Mouse (Mus musculus) liver, embryonic 14.5 days (tissue): ENCODE measurements around the gene Stxbp3. TPM values are rescaled to one million over a fixed set of nuclear protein-coding genes. Genes with fewer than 3 reads are reported as not detected.
A peak's percentile ranks its signal among the peaks of the same experiment; 100 is the strongest.

Experiments used
- ATAC-seq: fragments of 200-750 bp; cut with Nextera tagmentation; 2 replicates; pipeline ENCODE4 v1.8.0; 2017; ENCODE audit warnings: moderate number of reproducible peaks, mild to moderate bottlenecking, moderate library complexity; ENCODE audit not compliant: insufficient read depth
- DNase-seq, 3 experiments: peaks; one replicate each; pipeline ENCODE4 v3.0.0-alpha.2; 2012 to 2013; ENCODE audit warnings: low read depth in 3 of 3, low spot score in 3 of 3
- H3K27ac ChIP-seq: fragments of 300-500 bp; sonication (generic); 2 replicates; pipeline ENCODE4 v1.5.1; 2014; ENCODE audit warnings: moderate library complexity, mild to moderate bottlenecking, control low read depth, inconsistent platforms
- H3K27me3 ChIP-seq: fragments of 300-500 bp; sonication (generic); 2 replicates; pipeline ENCODE4 v1.6.1; 2014; ENCODE audit warnings: mild to moderate bottlenecking, low read length, moderate library complexity; ENCODE audit not compliant: control insufficient read depth, insufficient read depth
- H3K36me3 ChIP-seq: fragments of 300-500 bp; sonication (generic); replicated peaks from 2 replicates; pipeline ENCODE4 v1.6.1; 2014; ENCODE audit warnings: low read depth; ENCODE audit not compliant: control insufficient read depth, insufficient read depth
- H3K4me1 ChIP-seq, 2 experiments: fragments of 200-500 bp in 1 of 2; fragments of 300-500 bp in 1 of 2; sonication (generic) in 1 of 2; replicated peaks; 2 replicates each; pipeline ENCODE4 v1.6.1; 2012 to 2014; ENCODE audit warnings: antibody characterized with exemption in 1 of 2, inconsistent platforms in 1 of 2, low read length in 1 of 2; ENCODE audit not compliant: control insufficient read depth in 2 of 2, insufficient read depth in 2 of 2
- H3K4me2 ChIP-seq: fragments of 300-500 bp; sonication (generic); 2 replicates; pipeline ENCODE4 v1.6.1; 2014; ENCODE audit warnings: low read depth, mild to moderate bottlenecking, control low read depth, moderate library complexity
- H3K4me3 ChIP-seq, 2 experiments: fragments of 200-500 bp in 1 of 2; fragments of 300-500 bp in 1 of 2; sonication (generic) in 1 of 2; 2 replicates each; pipeline ENCODE4 v1.5.1; 2012 to 2014; ENCODE audit warnings: low read depth in 2 of 2, low read length in 2 of 2, mild to moderate bottlenecking in 2 of 2, control low read depth in 1 of 2, inconsistent platforms in 1 of 2, moderate library complexity in 1 of 2; ENCODE audit not compliant: insufficient read depth in 1 of 2
- H3K9ac ChIP-seq: fragments of 300-500 bp; sonication (generic); replicated peaks from 2 replicates; pipeline ENCODE4 v1.6.1; 2014; ENCODE audit warnings: mild to moderate bottlenecking, control low read depth, moderate library complexity
- H3K9me3 ChIP-seq: fragments of 300-500 bp; sonication (generic); 2 replicates; pipeline ENCODE4 v1.6.1; 2016; ENCODE audit warnings: low read length, mixed read lengths; ENCODE audit not compliant: control insufficient read depth
- CTCF ChIP-seq: IDR thresholded peaks from 2 replicates; pipeline ENCODE4 v1.5.1; 2016; ENCODE audit warnings: antibody characterized with exemption, low read depth, control low read depth
- EP300 ChIP-seq: IDR thresholded peaks from 2 replicates; pipeline ENCODE4 v1.6.1; 2016; ENCODE audit warnings: antibody characterized with exemption, low read depth
- WGBS: fragments of 180-500 bp; shearing (Covaris S2); extraction: QIAGEN DNeasy Blood & Tissue Kit; methylation state at CpG from one replicate; pipeline ENCODE4 v1.1.7; 2014; ENCODE audit not compliant: insufficient replicate concordance; 5-methylcytosine and 5-hydroxymethylcytosine counted together
- polyA plus RNA-seq, 2 experiments: library from polyadenylated mRNA; depleted of rRNA in 1 of 2; stranded (reverse) in 1 of 2; unstranded in 1 of 2; fragments of >200 nt; fragmentation: Nextera tagmentation in 1 of 2; extraction: Ambion mirVana in 1 of 2; gene quantifications; 2 replicates each; pipeline versions ENCODE4 v1.2.1 to v1.2.3; 2012 to 2014

The Stxbp3 gene
- polyA plus RNA-seq, 2 experiments, result 11.6 to 16.5 TPM

DNA sequence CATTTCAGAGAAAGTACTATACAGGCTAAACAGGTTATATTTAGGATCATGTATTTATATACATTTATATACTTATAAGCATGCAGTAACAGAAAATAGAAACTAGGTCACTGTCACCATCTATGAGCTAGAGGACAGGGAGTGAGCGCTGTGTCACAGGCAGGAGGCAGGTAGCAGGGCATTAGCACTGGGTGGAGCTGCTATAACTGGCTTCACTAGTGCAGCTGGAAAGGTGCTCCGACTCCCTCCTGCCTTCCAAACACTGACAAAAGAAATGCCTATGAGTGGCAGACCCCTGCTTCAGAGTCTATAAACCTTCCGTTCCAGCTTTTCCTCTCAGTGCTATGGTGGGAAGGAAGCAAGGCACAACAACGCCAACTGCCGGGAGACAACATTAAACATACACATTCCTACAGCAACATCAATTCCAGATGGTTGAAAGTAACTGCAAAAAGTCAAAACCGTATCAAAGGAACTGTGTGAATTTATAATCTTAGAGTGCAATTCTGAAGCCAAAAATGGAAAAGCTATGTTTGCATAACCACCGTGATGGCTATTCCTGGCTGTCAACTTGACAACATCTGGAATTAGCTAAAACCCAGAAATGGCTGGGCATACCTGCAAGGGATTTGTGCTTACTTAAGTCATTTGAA, 49.1 kb downstream of the Stxbp3 start:
- Histone ChIP-seq H3K9ac (no peak overlapping the region), H3K4me3 (no peak overlapping the region), H3K4me2 (no peak overlapping the region), H3K4me1 (peaks cover 0 to 3% of the 10 kb centered on the region in 2 experiments; a peak in 2 of 4 replicates), H3K9me3 (no peaks in the 10 kb centered on the region), H3K27ac (no peak overlapping the region), H3K27me3 (no peaks in the 10 kb centered on the region), H3K36me3 (peaks cover 8% of the 10 kb centered on the region; the same call in 1 of the 2 replicates)
- no peak for ATAC-seq
- no peak for DNase-seq
- WGBS, result 81% methylated on average over 7 of the region's 7 CpGs
- TF ChIP-seq EP300 (no peak), CTCF (no peak)

DNA sequence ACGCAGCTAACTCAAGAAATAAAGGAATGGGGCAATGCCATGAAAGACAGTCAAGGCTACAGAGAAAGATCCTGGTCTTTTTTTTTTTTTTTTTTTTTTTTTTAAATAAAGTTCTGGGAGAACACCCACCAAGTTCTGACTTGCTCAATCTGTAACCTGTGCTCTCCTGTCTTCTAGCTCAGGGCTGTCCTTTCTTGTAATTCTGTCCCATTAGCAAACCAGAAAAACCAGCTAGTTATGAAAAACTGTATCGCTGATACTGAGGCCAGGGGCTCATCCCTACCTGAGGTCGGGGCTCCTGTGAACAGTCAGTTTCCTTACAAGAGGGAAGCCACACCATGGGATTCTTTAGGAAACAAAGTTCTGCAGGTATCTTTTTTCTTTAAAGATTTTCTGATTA, 49.8 kb downstream of the Stxbp3 start:
- 70% methylated on average over 3 of the region's 3 CpGs for WGBS
- ATAC-seq, result no peak
- no peaks in the 10 kb centered on the region for H3K27me3 ChIP-seq

DNA sequence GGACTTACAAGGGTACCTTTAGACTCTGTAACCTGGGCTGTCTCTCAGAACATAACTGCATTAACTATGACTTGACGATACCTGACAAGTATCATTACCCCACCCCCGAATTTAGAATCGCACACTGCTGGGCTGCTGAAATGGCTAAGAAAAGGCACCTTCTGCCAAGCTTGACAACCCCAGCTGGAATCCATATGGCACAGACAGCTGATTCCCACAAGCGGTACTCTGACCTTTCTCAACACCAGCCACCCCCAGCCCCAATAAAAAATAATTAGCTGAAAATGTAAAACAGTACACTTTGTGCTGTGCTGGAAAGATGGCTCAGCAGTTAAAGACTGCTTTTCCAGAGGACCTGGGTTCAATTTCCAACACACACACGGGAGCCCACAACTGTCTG, 51.0 kb downstream of the Stxbp3 start:
- Histone ChIP-seq H3K9me3 (no peaks in the 10 kb centered on the region), H3K4me3 (no peak overlapping the region), H3K4me2 (no peak overlapping the region), H3K4me1 (peaks cover 0 to 3% of the 10 kb centered on the region in 2 experiments; a peak in 2 of 4 replicates), H3K36me3 (peaks cover 3% of the 10 kb centered on the region; the same call in 1 of the 2 replicates), H3K27me3 (no peaks in the 10 kb centered on the region), H3K9ac (no peak overlapping the region), H3K27ac (no peak overlapping the region)
- ATAC-seq, result no peak
- no peak for TF ChIP-seq EP300
- no peak for TF ChIP-seq CTCF
- no peak for DNase-seq
- 79% methylated on average over 5 of the region's 5 CpGs for WGBS

More for the DNA sequence above, 49.8 kb downstream of the Stxbp3 start:
- Histone ChIP-seq H3K27ac (no peak overlapping the region), H3K4me3 (no peak overlapping the region), H3K4me1 (peaks cover 0 to 3% of the 10 kb centered on the region in 2 experiments; a peak in 2 of 4 replicates), H3K9me3 (no peaks in the 10 kb centered on the region), H3K9ac (no peak overlapping the region), H3K36me3 (peaks cover 6% of the 10 kb centered on the region; the same call in 1 of the 2 replicates), H3K4me2 (no peak overlapping the region)
- no peak for TF ChIP-seq CTCF
- no peak for TF ChIP-seq EP300
- DNase-seq, result no peak

DNA sequence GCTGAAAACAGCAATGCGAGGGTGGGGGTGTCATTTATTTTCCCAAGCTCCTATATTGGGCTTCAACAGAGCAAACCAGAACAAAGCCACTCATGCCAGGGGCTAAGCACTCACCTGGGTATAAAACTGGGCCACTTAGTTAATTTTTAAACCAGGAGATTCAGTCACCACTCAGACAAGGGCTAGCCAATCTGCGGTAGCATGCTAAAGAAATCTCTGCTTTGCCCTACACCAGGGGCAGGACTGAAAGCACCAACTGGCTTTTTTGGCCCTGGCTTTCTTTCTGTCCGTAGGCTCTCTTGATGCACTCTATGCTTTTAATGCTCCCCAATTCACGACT, 51.9 kb downstream of the Stxbp3 start:
- peaks cover 3% of the 10 kb centered on the region; the same call in 1 of the 2 replicates for H3K36me3 ChIP-seq
- no peak overlapping the region for H3K9ac ChIP-seq
- WGBS, result 76% methylated on average over 4 of the region's 4 CpGs
- H3K4me2 ChIP-seq, result no peak overlapping the region
- no peak for TF ChIP-seq CTCF
- TF ChIP-seq EP300, result no peak
- H3K4me1 ChIP-seq, result peaks cover 0 to 3% of the 10 kb centered on the region in 2 experiments; a peak in 2 of 4 replicates
- H3K4me3 ChIP-seq, result no peak overlapping the region
- DNase-seq (no peak), ATAC-seq (0 out of 2 replicates have a peak, but pooled peaks have one; percentile 5)
- no peaks in the 10 kb centered on the region for H3K27me3 ChIP-seq
- no peak overlapping the region for H3K27ac ChIP-seq
- H3K9me3 ChIP-seq, result no peaks in the 10 kb centered on the region

DNA sequence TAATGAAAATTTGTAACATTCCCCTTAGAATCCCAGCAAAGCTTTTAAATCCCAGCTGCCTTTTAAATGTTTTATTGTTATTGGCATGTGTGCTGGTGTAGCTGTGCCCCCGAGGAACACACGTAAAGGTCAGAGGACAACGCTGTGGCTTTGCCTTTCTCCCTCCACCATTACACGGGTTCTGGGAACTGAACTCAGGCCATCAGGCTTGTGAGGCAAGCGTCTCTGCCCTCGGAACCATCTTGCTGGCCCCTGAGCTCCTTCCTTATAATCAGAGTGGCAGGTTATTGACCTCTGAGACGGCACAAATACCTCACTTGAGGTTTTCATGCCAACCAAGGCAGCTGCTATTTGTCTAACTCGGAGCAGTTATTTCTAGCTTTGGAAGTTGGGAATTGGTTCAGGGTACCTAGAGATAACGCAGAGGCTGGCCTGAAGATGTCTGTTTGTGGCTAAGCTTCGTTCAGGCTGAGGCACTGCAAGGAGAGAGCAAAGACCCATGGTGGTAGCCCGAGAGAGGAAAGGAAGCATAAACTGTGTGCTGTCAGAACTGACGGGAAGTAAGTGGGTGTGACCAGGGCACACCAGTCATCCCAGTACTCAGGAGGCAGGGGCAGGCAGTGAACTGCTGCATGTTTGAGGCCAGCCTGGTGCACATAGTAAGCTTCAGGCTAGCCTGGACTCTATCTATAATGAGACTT, 52.4 kb downstream of the Stxbp3 start:
- no peaks in the 10 kb centered on the region for H3K9me3 ChIP-seq
- H3K4me1 ChIP-seq, result peaks cover 0 to 4% of the 10 kb centered on the region in 2 experiments; a peak in 2 of 4 replicates
- H3K27me3 ChIP-seq, result no peaks in the 10 kb centered on the region
- H3K27ac ChIP-seq, result no peak overlapping the region
- peak; percentile 13; the same call in 1 of the 2 replicates for ATAC-seq
- DNase-seq, result no peak
- H3K4me3 ChIP-seq, result no peak overlapping the region
- H3K9ac ChIP-seq, result no peak overlapping the region
- H3K4me2 ChIP-seq, result no peak overlapping the region
- TF ChIP-seq EP300 (no peak), CTCF (no peak)
- H3K36me3 ChIP-seq, result peaks cover 3% of the 10 kb centered on the region; the same call in 1 of the 2 replicates
- WGBS, result 38% methylated on average over 12 of the region's 12 CpGs
